Comparison of ENCODE assay signal across 15 mouse cellular contexts in the genomic region with DNA sequence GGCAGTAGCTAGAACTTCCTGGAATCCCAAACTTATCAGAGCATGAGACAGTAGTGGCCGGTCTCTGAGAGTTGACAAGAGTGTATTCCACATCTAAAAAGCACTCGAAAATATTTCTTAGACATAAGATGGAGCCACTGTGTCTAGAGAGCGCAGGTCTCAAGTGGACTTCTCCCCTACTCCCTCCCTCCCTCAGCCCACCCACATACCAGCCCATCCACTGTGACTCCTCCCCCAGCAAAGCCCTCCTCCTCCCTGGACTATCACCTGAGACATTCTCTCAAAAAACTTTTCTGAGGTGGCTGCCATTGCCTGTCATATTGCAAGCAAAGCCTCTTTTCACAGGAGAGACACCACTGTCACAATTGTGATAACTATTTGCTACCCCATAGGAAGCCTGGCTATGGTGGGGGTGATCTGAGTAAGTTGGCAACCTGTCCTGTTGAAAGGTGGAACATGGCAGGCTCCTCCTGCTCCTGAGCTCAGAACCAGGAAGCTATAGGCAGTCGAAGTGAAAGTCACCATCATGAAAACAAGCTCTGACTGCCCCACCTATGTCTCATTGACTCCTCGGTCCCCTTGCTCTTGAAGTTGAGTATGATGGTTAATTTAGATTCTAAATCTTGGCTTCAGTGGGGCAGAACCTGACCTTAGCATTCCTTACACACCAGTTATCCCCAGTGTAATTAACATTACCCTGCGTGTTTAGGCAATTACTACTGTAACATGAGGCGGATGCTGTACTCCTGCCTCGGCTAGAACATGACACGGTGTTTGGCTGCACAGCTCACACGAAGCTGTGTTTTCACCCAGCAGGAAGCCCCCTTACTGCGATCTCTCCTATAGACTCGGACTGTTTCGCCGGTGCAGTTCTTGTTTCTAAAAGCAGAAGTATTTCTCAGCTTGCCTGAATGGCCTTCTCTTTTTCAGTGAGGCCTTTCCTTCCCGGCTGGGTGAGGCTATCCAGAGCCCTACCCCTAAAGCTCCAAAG.
DNase-seq lines count a peak whose midpoint lies in the region; ATAC-seq and TF ChIP-seq lines count a peak whose summit lies in the region.
"Had no signal": no experiment of that assay in that cellular context is flagged by ENCODE, and none has a peak within 500 bp of the region (broad histone marks: within the 10 kb centered on the region; RNA-seq: fewer than 3 reads in every experiment).

No protein-coding gene starts in this region.

- no peak for TF ChIP-seq CTCF in thymus, adult 2 months (IDR thresholded peaks at IDR 0.05; ENCODE audit: borderline replicate concordance, control insufficient read depth, extremely low read depth, insufficient read depth, low read length, poor library complexity)

- H3K27ac ChIP-seq in forebrain, embryonic 12.5 days, result no peak overlapping the region
- H3K27ac ChIP-seq in forebrain, embryonic 11.5 days (ENCODE audit: low read depth, low read length), result no peak overlapping the region
- H3K27ac ChIP-seq in thymus, adult 2 months (ENCODE audit: control insufficient read depth, insufficient read depth, low read length), result no peak overlapping the region
- peak overlapping the region; percentile 72 for H3K27ac ChIP-seq in limb, embryonic 12.5 days

- H3K9ac ChIP-seq in forebrain, embryonic 12.5 days, result 0 out of 2 replicates have a peak overlapping the region, but pooled peaks have one; percentile 17
- no peak overlapping the region for H3K9ac ChIP-seq in forebrain, embryonic 11.5 days (ENCODE audit: low read length)
- H3K9ac ChIP-seq in limb, embryonic 12.5 days (replicated peaks), result no peak overlapping the region

- no peaks in the 10 kb centered on the region for H3K27me3 ChIP-seq in forebrain, embryonic 12.5 days
- no peaks in the 10 kb centered on the region for H3K27me3 ChIP-seq in forebrain, embryonic 11.5 days (ENCODE audit: control insufficient read depth, insufficient read depth, low read length)
- H3K27me3 ChIP-seq in thymus, adult 2 months (ENCODE audit: control insufficient read depth, insufficient read depth, low read length), result no peaks in the 10 kb centered on the region
- no peaks in the 10 kb centered on the region for H3K27me3 ChIP-seq in limb, embryonic 12.5 days

- no peaks in the 10 kb centered on the region for H3K9me3 ChIP-seq in forebrain, embryonic 12.5 days
- H3K9me3 ChIP-seq in forebrain, embryonic 11.5 days (ENCODE audit: control insufficient read depth, low read length), result no peaks in the 10 kb centered on the region
- H3K9me3 ChIP-seq in limb, embryonic 12.5 days, result no peaks in the 10 kb centered on the region

- H3K36me3 ChIP-seq in forebrain, embryonic 12.5 days (replicated peaks), result peaks cover 9% of the 10 kb centered on the region
- H3K36me3 ChIP-seq in forebrain, embryonic 11.5 days (ENCODE audit: control insufficient read depth, insufficient read depth, low read length), result no peaks in the 10 kb centered on the region
- no peaks in the 10 kb centered on the region for H3K36me3 ChIP-seq in thymus, adult 2 months (ENCODE audit: control insufficient read depth, insufficient read depth, low read length)
- H3K36me3 ChIP-seq in limb, embryonic 12.5 days, result no peaks in the 10 kb centered on the region
- H3K36me3 ChIP-seq: G1E had no signal

- ATAC-seq in forebrain, embryonic 12.5 days (ENCODE audit: low FRiP score), result no peak
- no peak for ATAC-seq in forebrain, embryonic 11.5 days (replicated peaks; ENCODE audit: low FRiP score)
- ATAC-seq in limb, embryonic 12.5 days (ENCODE audit: insufficient number of reproducible peaks, insufficient read depth, low FRiP score, low TSS enrichment, low read depth), result no peak
- ATAC-seq: forebrain, embryonic 16.5 days had no signal

- no peak overlapping the region for H3K4me3 ChIP-seq in forebrain, embryonic 12.5 days (replicated peaks)
- H3K4me3 ChIP-seq in forebrain, embryonic 11.5 days (ENCODE audit: low read depth, low read length), result no peak overlapping the region
- no peak overlapping the region for H3K4me3 ChIP-seq in thymus, adult 2 months (ENCODE audit: control insufficient read depth, insufficient read depth, low read length)
- H3K4me3 ChIP-seq in limb, embryonic 12.5 days (replicated peaks), result no peak overlapping the region
- H3K4me3 ChIP-seq: myocyte had no signal

- H3K4me2 ChIP-seq in forebrain, embryonic 12.5 days, result no peak overlapping the region
- H3K4me2 ChIP-seq in forebrain, embryonic 11.5 days (ENCODE audit: low read depth, low read length, severe bottlenecking), result no peak overlapping the region
- H3K4me2 ChIP-seq in limb, embryonic 12.5 days, result peak overlapping the region; percentile 28

- DNase-seq in forebrain, embryonic 11.5 days (ENCODE audit: low spot score), result no peak
- peak; percentile 9 for DNase-seq in thymus, postnatal 4 days
- DNase-seq in thymus, adult 2 months, result no peak
- DNase-seq in left cerebral cortex, adult 8-10 months (ENCODE audit: low spot score in 2 of 2), result no peak
- no peak for DNase-seq in cerebellum, adult 11-12 months
- DNase-seq in ovary, postnatal 14 days (ENCODE audit: low spot score), result no peak
- DNase-seq: gastrocnemius, postnatal 36 days; left cerebral cortex, postnatal 4 days; retina, postnatal 1 day; thymus, postnatal 36 days had no signal

- no peak for TF ChIP-seq POLR2A in thymus, adult 2 months (IDR thresholded peaks at IDR 0.05; ENCODE audit: control insufficient read depth, extremely low read depth, insufficient read depth, low read length, poor library complexity)

- H3K4me1 ChIP-seq in forebrain, embryonic 12.5 days, result no peaks in the 10 kb centered on the region
- H3K4me1 ChIP-seq in forebrain, embryonic 11.5 days (replicated peaks; ENCODE audit: control insufficient read depth, insufficient read depth, low read length), result no peaks in the 10 kb centered on the region
- no peaks in the 10 kb centered on the region for H3K4me1 ChIP-seq in thymus, adult 2 months (replicated peaks; ENCODE audit: control insufficient read depth, insufficient read depth, low read length)
- H3K4me1 ChIP-seq in limb, embryonic 12.5 days (replicated peaks), result peaks cover 30% of the 10 kb centered on the region

- 62% methylated on average over 15 of the region's 15 CpGs for WGBS in forebrain, embryonic 12.5 days
- WGBS in forebrain, embryonic 11.5 days, result 64% methylated on average over 15 of the region's 15 CpGs
- WGBS in thymus, adult 2 months, result 30% methylated on average over 15 of the region's 15 CpGs
- 42% methylated on average over 15 of the region's 15 CpGs for WGBS in limb, embryonic 12.5 days
